Mouse (Mus musculus) spleen, postnatal 14 days (tissue): ENCODE measurements around the gene Izumo4.

ENCODE experiments used
- DNase-seq, 2 experiments: peaks; one replicate each; pipeline ENCODE4 v3.0.0; 2021 to 2022; ENCODE audit warnings: low spot score in 2 of 2

Izumo4 gene

GRCm38 (mm10) chr10:80669737-80670485 lies 32.1 kb upstream of the Izumo4 start:
- DNase-seq: no peak

DNA sequence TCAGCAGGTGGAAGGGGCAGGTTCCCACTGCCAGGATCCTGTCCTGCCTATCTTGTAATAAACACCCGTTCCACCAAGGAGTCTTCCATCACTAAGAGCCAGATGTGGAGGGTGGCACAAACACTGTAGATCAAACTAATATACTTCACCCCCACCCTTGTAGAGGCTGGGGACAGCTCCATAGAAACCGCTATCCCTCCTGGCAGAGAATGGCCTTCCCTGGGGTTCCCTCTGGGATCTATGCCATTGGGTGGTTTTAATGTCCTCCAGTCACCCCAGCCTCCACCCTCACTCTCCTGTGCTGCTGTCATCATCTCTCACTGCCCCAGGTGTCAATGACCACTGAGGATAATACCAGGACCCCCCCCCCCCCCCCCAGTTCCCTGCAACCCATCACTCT lies 31.5 kb upstream of the Izumo4 start:
- no peak for DNase-seq

- DNase-seq: no peak
Measured at GRCm38 (mm10) chr10:80671251-80671650, 30.7 kb upstream of the Izumo4 start.

DNA sequence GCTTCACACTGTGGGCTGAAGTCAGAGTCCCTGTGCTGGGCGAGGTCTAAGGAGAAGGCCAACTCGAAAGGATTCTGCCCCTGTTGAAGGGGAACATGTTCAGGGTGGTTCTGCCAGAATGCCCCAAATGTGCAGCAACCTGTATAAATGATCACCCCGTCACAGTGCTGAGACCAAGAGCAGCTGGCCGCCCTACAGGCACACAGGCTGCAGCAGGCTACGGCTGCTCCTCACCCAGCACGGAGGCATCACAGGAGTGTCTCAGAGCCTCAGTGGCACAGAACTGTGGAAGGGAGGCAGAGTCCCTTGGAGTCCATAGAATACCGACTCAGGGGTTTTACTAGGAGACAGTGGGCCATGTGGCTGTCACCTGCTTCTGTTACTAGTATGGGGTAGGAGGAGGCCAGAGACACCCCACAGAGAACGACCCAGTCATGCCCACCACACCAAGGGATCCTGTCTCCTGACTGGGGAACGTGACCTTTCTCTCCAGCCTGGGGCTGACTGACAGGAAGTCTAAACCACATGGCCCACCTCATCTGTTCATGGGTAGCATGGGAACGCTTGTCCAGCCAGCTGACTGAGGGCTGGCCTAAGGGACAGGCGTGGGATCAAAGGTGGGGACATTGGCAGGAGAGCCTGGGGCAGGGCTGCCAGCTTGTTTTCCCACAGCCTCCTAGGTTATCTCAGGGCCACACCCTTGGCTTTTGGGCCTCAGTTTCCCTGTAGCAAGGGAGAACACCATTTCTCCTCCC lies 29.9 kb upstream of the Izumo4 start:
- DNase-seq: no peak

- DNase-seq: no peak
Measured at GRCm38 (mm10) chr10:80673690-80674089, 28.3 kb upstream of the Izumo4 start.

DNA sequence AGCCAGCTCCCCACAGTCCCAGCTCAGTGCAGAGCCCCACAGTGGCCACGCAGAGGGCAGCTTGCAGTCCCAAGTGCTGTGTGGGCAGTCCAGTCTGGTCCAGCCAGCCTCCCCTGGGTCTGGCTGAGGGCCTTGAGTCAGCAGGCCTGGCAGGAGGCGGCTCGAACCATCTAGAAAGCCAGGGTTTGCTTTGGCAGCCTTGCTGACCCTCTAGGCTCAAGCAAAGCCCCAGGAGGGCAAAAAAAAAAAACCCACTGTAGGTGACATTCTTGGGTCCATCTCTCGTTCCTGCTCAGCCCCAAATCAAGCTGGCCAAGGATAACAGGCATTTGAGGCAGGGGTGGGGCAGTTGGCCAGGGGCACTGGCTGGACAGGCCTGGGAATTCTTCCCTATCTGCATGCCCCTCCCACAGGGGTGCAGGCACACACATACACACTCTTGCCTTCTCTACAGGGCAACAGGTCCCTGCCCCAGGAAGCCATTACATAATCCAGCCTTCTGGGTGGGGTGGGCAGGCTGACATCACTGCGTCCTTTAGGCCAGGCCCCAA lies 27.7 kb upstream of the Izumo4 start:
- no peak for DNase-seq

DNA sequence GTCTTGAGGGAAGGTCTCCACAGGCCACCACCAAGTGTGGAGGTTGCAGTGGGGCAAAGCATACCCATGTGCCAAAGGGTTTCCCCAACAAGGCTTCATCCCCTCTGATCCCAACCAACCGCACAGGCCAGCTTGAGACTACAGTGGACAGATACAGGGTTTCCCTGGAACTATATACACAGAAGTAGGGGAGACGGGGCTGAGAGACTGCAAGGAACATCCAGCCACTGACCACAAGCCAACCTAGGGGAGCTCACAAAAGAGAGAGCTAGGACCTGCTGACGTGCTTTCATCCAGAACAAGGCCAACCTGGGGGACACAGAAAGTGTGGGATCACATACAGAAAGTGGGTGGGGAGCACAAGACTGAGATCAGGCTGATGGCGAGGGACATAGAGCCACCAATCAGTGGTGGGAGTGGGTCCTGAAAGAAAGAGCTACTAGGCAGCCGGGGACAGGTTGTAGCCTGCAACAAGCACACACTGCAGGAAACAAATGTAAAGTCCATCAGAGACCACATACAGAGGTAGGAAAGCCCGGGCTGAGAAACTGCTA lies 27.1 kb upstream of the Izumo4 start:
- DNase-seq: no peak

DNA sequence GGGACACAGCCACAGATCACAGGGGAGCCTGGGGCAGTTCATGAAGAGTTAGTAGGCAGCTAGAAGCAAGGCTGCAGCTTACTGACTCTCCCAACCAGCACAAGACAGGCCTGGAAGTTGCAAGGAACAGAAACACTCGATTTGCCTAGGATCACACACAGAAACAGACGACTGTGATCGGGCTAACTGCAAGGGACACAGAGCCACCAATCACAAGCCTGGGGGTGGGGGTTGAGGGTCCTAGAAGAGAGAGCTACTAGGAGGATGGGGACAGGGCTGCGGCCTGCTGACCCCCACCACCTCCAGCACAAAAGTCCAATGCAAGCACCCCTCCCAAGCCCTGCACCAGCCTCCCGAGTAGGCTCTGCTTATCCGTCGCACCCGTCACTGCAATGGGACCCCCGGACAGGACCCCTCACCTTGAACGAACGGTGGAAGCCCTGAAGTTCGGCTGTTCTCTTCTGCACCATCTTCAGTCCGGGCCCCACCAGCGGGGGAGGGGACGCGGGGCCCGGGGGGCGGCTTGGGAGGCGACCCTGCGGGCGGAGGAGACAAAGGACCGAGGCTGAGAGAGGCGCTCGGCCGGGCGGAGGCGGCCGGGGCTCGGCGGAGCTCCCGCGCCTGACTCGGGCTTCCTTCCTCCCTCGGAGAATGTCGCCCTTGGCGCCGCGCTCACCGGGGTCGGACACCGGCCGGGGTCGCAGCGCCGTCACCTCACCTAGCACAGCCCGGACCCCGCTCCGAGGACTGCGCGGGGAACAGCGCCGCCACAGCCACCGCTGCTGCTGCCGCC lies 26.4 kb upstream of the Izumo4 start:
- DNase-seq: no peak

DNA sequence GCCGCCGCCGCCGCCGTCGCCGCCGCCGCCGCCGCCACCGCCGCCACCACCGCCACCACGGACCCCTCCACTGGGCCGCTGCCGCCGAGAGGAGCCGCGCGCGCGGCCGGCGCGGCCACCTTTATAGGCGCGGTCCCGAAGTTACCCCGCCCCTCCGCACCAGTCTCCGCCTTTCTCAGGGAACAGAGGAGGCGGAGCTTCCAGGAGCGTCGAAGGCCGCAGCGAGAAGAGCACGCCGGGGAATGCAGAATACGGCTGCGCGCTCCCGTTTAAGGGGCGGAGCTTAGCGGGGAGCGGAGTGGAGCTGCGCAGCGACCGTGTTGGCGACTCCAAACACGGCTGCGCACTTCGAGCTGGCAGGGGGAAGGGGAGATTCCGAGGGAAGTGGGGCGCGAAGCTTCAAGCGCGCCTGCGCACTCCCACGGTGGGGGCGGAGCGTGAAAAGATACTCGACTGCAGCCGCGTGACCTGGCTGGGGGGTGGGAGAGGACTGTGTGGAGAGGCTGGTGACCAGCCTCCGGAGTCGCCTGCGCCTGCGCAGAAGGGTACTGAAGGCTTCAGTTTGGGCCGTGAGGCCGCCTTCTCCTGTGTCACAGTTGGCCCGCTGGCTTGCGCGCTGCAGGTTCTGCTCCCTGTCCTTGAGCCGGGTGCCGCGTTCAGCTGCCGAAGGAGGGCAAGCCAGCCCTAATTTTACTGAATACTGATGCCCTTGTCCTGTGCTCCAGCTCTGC lies 25.6 kb upstream of the Izumo4 start:
- DNase-seq: peak; percentile 97

- no peak for DNase-seq
Measured at GRCm38 (mm10) chr10:80677128-80677875, 24.7 kb upstream of the Izumo4 start.

- DNase-seq: peak; percentile 88 to 90
Measured at GRCm38 (mm10) chr10:80677942-80678436, 24.0 kb upstream of the Izumo4 start, which contains the start of gene Mknk2. Gene Mknk2, minus strand, starts transcription at chr10:80678112.

GRCm38 (mm10) chr10:80678601-80679377 lies 23.2 kb upstream of the Izumo4 start:
- DNase-seq: no peak

- DNase-seq: no peak
Measured at GRCm38 (mm10) chr10:80679556-80680259, 22.3 kb upstream of the Izumo4 start.

DNA sequence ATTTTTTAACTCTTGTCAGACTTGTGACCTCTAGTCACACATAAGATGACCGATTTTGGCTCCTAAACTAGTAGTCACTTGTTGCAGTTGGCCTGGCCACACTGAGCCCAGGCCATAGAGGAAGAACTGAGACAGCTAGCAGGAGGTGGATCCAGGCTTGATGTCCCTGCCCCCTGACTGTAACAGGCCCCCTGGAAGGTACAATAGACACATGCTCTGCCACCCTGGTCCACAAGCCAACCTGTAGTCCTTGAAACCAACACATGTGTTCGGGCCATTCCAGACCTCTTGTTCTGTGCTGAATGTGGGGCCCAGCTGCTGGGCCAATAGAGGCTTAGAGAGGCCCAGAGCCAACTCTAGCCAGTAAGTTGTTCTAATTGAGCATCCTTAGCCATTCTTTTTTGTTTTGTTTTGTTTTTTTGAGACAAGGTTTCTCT lies 21.7 kb upstream of the Izumo4 start:
- DNase-seq: no peak

GRCm38 (mm10) chr10:80682003-80682402 lies 20.0 kb upstream of the Izumo4 start:
- DNase-seq: no peak

DNA sequence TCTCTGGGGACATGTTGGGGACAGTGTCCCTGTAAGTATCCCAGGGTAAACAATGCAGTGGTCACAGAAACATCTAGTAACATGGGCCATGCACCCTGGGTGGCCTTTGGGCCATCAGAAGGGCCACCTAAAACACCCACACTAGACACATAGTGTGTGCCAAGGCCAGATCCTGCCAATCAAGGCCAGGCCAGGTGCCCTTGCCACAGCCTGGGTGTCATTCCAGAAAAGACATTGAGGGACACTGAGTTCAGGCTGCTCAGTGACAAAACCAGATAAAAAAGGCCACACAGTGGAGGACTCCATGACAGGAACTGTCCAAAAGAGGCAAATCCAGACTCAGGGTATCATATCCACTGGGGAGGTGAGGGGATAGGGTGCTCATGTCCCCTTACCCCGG lies 18.3 kb upstream of the Izumo4 start:
- DNase-seq: no peak

DNA sequence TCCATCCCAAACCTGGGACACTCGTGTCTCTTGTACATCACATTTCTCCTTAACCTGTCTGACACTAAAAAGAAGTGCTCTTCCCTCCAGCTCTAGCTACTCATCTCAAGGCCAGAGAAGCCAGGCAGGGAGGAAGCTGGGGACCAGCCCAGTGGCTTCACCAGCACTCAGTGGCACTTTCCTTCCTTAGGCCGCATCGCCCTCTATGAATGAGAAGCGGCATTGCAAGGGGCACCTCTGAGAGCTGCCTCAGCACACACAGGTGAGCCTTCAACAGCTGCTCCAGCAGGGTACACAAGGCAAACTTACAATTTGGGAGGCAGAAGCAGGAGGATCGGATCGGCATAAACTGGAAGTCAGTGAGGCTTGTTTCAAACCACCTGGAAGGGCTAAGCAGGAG lies 17.8 kb upstream of the Izumo4 start:
- DNase-seq: peak; percentile 76 to 84

DNA sequence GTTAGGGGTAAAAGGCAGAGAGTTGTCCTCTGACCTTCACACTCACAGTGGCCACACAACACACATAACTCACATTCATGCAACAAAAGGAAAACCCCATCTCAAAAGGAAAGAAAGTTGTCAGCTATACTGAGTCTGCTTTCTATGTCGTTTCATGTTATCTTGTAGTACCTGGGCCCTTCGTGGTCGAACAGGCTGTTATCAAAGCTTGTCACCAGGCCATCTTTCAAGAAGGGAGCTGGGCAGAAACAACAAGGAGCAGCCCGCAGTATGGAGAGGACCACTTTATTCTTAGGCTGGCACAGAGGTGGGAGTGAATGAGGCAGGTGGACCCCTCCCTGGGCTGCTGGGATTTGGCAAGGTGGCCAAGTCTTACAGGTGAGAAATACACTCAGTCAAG lies 17.0 kb upstream of the Izumo4 start:
- DNase-seq: no peak

DNA sequence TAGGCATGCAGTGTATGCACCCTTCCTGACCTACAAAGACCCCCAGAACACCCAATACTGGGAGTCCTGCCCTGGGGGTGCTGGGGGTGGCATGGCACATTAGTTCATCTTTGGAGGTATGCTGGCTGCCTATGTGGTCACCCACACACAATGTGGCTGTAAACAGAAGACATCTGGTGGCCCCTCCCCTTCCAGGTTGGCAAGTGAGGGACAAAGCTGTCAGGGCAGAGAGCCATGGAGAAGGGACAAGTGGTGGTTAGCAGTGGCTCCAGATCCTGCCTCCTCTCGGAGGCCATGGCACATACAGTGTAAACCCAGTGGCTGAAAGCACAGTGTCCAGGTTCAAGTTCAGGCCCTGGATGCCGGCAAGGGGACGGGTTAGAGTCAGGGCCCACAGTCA lies 15.4 kb upstream of the Izumo4 start:
- DNase-seq: no peak
